Comparison of ENCODE assay signal across 8 mouse cellular contexts in genomic region chr11:86920111-86921080, GRCm38 (mm10).
DNase-seq lines count a peak whose midpoint lies in the region; ATAC-seq and TF ChIP-seq lines count a peak whose summit lies in the region.

No protein-coding gene starts in this region.

- DNase-seq in kidney, adult 11 months = peak; percentile 36
- peak; percentile 55 for DNase-seq in gastrocnemius, postnatal 14 days
- DNase-seq in lung, adult 2 months = peak; percentile 25
- no peak for DNase-seq in thymus, postnatal 14 days

- no peak overlapping the region for H3K4me3 ChIP-seq in kidney, embryonic 14.5 days (ENCODE audit: low read length)
- H3K4me3 ChIP-seq in brown adipose tissue, adult 24 weeks (ENCODE audit: insufficient read depth, low read depth, low read length) = no peak overlapping the region
- H3K4me3 ChIP-seq in hindbrain, embryonic 16.5 days (ENCODE audit: low read length) = no peak overlapping the region
- no peak overlapping the region for H3K4me3 ChIP-seq in lung, adult 2 months (replicated peaks; ENCODE audit: extremely low read depth, low read depth, low read length)
- H3K4me3 ChIP-seq in stomach, embryonic 15.5 days (replicated peaks) = no peak overlapping the region

- no peaks in the 10 kb centered on the region for H3K27me3 ChIP-seq in kidney, embryonic 14.5 days (ENCODE audit: control insufficient read depth, insufficient read depth, low read length)
- H3K27me3 ChIP-seq in hindbrain, embryonic 16.5 days (replicated peaks; ENCODE audit: control insufficient read depth, insufficient read depth, low read length) = no peaks in the 10 kb centered on the region
- H3K27me3 ChIP-seq in stomach, embryonic 15.5 days (replicated peaks) = no peaks in the 10 kb centered on the region

- H3K4me1 ChIP-seq in kidney, embryonic 14.5 days (ENCODE audit: control insufficient read depth, insufficient read depth, low read length) = no peaks in the 10 kb centered on the region
- peaks cover 37% of the 10 kb centered on the region for H3K4me1 ChIP-seq in brown adipose tissue, adult 24 weeks (ENCODE audit: control insufficient read depth, insufficient read depth, insufficient read length, low read length)
- peaks cover 7% of the 10 kb centered on the region; the same call in 1 of the 2 replicates for H3K4me1 ChIP-seq in hindbrain, embryonic 16.5 days (ENCODE audit: control insufficient read depth, insufficient read depth, low read depth, low read length)
- peaks cover 4% of the 10 kb centered on the region; the same call in 1 of the 2 replicates for H3K4me1 ChIP-seq in lung, adult 2 months (ENCODE audit: control insufficient read depth, insufficient read depth, low read length)
- H3K4me1 ChIP-seq in stomach, embryonic 15.5 days = no peaks in the 10 kb centered on the region

- no peak overlapping the region for H3K9ac ChIP-seq in kidney, embryonic 14.5 days (ENCODE audit: low read depth, low read length)
- 0 out of 2 replicates have a peak overlapping the region, but pooled peaks have one; percentile 39 for H3K9ac ChIP-seq in hindbrain, embryonic 16.5 days (ENCODE audit: low read depth, low read length)
- H3K9ac ChIP-seq in stomach, embryonic 15.5 days = no peak overlapping the region

- H3K27ac ChIP-seq in kidney, embryonic 14.5 days (ENCODE audit: low read depth, low read length) = no peak overlapping the region; the same call in 1 of the 2 replicates
- peak overlapping the region; percentile 69 for H3K27ac ChIP-seq in brown adipose tissue, adult 24 weeks (replicated peaks; ENCODE audit: low read depth, low read length)
- peak overlapping the region; percentile 37; the same call in 1 of the 2 replicates for H3K27ac ChIP-seq in hindbrain, embryonic 16.5 days (ENCODE audit: low read depth, low read length)
- H3K27ac ChIP-seq in stomach, embryonic 15.5 days = peak overlapping the region; percentile 2

- 68% methylated on average over 20 of the region's 20 CpGs for WGBS in kidney, embryonic 14.5 days
- WGBS in hindbrain, embryonic 16.5 days = 63% methylated on average over 20 of the region's 20 CpGs
- 39% methylated on average over 20 of the region's 20 CpGs for WGBS in lung, adult 2 months
- WGBS in stomach, embryonic 15.5 days = 65% methylated on average over 20 of the region's 20 CpGs

- no peaks in the 10 kb centered on the region for H3K9me3 ChIP-seq in kidney, embryonic 14.5 days (ENCODE audit: control insufficient read depth, low read length)
- H3K9me3 ChIP-seq in hindbrain, embryonic 16.5 days (ENCODE audit: control insufficient read depth, low read length) = no peaks in the 10 kb centered on the region
- no peaks in the 10 kb centered on the region for H3K9me3 ChIP-seq in stomach, embryonic 15.5 days

- intact Hi-C loops in gastrocnemius, postnatal 14 days (cut with DNase I; ENCODE audit: low total_unique reads) = no loop called here

- no peak for ATAC-seq in kidney, embryonic 14.5 days (ENCODE audit: low FRiP score, low TSS enrichment)
- no peak for ATAC-seq in hindbrain, embryonic 16.5 days
- no peak; the same call in 1 of the 2 replicates for ATAC-seq in stomach, embryonic 15.5 days (ENCODE audit: insufficient read depth, low FRiP score, low read depth)

- no peaks in the 10 kb centered on the region for H3K36me3 ChIP-seq in kidney, embryonic 14.5 days (ENCODE audit: control insufficient read depth, insufficient read depth, low read length)
- H3K36me3 ChIP-seq in hindbrain, embryonic 16.5 days (ENCODE audit: control insufficient read depth, insufficient read depth, low read length) = no peaks in the 10 kb centered on the region
- no peaks in the 10 kb centered on the region for H3K36me3 ChIP-seq in stomach, embryonic 15.5 days

- no peak overlapping the region for H3K4me2 ChIP-seq in kidney, embryonic 14.5 days (replicated peaks; ENCODE audit: low read depth, low read length)
- H3K4me2 ChIP-seq in hindbrain, embryonic 16.5 days (ENCODE audit: low read length) = peak overlapping the region; percentile 8; the same call in 1 of the 2 replicates
- H3K4me2 ChIP-seq in stomach, embryonic 15.5 days = no peak overlapping the region

- no peak for TF ChIP-seq POLR2A in lung, adult 2 months (IDR thresholded peaks at IDR 0.05; ENCODE audit: borderline replicate concordance, extremely low read depth, low read depth, low read length)

- no peak for TF ChIP-seq CTCF in lung, adult 2 months (IDR thresholded peaks at IDR 0.05; ENCODE audit: insufficient read depth, low read length)
